Mouse (Mus musculus) C2C12 (cell line): ENCODE measurements at regions not wholly inside any gene's neighbourhood (a gene's known extent, or its start where the extent isn't known, plus 50 kb on each side); places are given as distances from the start of the nearest gene placed in this dataset.

ENCODE experiments used
- CEBPB ChIP-seq: IDR thresholded peaks from one replicate; pipeline ENCODE4 v1.6.1; 2011; ENCODE audit warnings: low read depth, mild to moderate bottlenecking, control low read depth, moderate library complexity
- CTCF ChIP-seq: IDR thresholded peaks from one replicate; pipeline ENCODE4 v1.5.1; 2011; ENCODE audit not compliant: control insufficient read depth, insufficient read depth, insufficient read length
- MAX ChIP-seq: IDR thresholded peaks from one replicate; pipeline ENCODE4 v1.6.1; 2011; ENCODE audit warnings: mild to moderate bottlenecking, control low read depth
- MYOG ChIP-seq: IDR thresholded peaks from one replicate; pipeline ENCODE4 v1.6.1; 2011; ENCODE audit not compliant: control insufficient read depth, insufficient read length; ENCODE audit errors: extremely low read depth
- USF1 ChIP-seq: IDR thresholded peaks from one replicate; pipeline ENCODE4 v1.6.1; 2011; ENCODE audit warnings: low read depth, mild to moderate bottlenecking, control low read depth, moderate library complexity

DNA sequence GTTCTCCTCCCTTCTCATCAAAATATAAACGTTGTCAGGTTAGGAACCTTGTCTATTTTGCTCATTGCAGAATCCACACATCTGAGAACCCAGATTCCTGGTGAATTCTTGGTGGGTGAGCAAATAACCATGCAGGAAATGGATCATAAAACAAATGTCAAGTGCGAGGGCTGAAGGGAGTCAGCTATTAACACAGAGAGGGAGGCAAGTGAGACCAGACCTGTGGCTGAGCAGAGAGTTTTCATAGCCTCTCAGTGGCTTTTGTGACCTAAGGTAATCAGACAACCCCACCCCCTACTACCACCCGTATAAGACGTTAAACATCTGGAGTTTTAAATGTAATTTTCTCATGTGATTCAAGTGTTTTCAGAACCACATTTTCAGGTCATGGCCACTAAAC lies 212.7 kb upstream of the Fn1 start:
- TF ChIP-seq MAX (no peak), MYOG (no peak), USF1 (no peak), CTCF (no peak), CEBPB (no peak)
